Mouse (Mus musculus) midbrain, embryonic 11.5 days (tissue): ENCODE measurements around the gene 5330417C22Rik. TPM values are rescaled to one million over a fixed set of nuclear protein-coding genes. Genes with fewer than 3 reads are reported as not detected.

Experiments
- ATAC-seq: fragments of 200-750 bp; cut with Nextera tagmentation; 2 replicates; pipeline ENCODE4 v1.8.0; 2017; ENCODE audit warnings: moderate TSS enrichment, moderate library complexity; ENCODE audit not compliant: low FRiP score
- DNase-seq: peaks from one replicate; pipeline ENCODE4 v3.0.0; 2015; ENCODE audit warnings: low spot score; ENCODE audit errors: missing footprints
- H3K27ac ChIP-seq: fragments of 300-500 bp; sonication (generic); 2 replicates; pipeline ENCODE4 v1.5.1; 2014; ENCODE audit warnings: low read depth, low read length
- H3K27me3 ChIP-seq: fragments of 300-500 bp; sonication (generic); 2 replicates; pipeline ENCODE4 v1.6.1; 2014; ENCODE audit warnings: mild to moderate bottlenecking, low read length, moderate library complexity, mixed read lengths; ENCODE audit not compliant: control insufficient read depth, insufficient read depth
- H3K36me3 ChIP-seq: fragments of 300-500 bp; sonication (generic); 2 replicates; pipeline ENCODE4 v1.6.1; 2014; ENCODE audit warnings: mild to moderate bottlenecking, low read length, moderate library complexity, mixed read lengths; ENCODE audit not compliant: control insufficient read depth, insufficient read depth
- H3K4me1 ChIP-seq: fragments of 300-500 bp; sonication (generic); 2 replicates; pipeline ENCODE4 v1.6.1; 2014; ENCODE audit warnings: low read length; ENCODE audit not compliant: control insufficient read depth, insufficient read depth
- H3K4me2 ChIP-seq: fragments of 300-500 bp; sonication (generic); 2 replicates; pipeline ENCODE4 v1.6.1; 2014; ENCODE audit warnings: mild to moderate bottlenecking, moderate library complexity
- H3K4me3 ChIP-seq: fragments of 300-500 bp; sonication (generic); 2 replicates; pipeline ENCODE4 v1.5.1; 2014; ENCODE audit warnings: low read depth, low read length
- H3K9ac ChIP-seq: fragments of 300-500 bp; sonication (generic); 2 replicates; pipeline ENCODE4 v1.6.1; 2014; ENCODE audit warnings: low read length
- H3K9me3 ChIP-seq: fragments of 300-500 bp; sonication (generic); 2 replicates; pipeline ENCODE4 v1.6.1; 2016; ENCODE audit warnings: low read length; ENCODE audit not compliant: control insufficient read depth
- WGBS: fragments of 180-500 bp; shearing (Covaris S2); extraction: QIAGEN DNeasy Blood & Tissue Kit; methylation state at CpG from one replicate; pipeline ENCODE4 v1.1.7; 2014; 5-methylcytosine and 5-hydroxymethylcytosine counted together
- polyA plus RNA-seq: library from polyadenylated mRNA; unstranded; fragments of >200 nt; fragmentation: Nextera tagmentation; extraction: Ambion mirVana; gene quantifications from 2 replicates; pipeline ENCODE4 v1.2.1, GENCODE M21; 2014

5330417C22Rik gene
- polyA plus RNA-seq, 1 experiment from 2014 or later = 2.7 TPM

GRCm38 (mm10) chr3:108535896-108536516 lies 330 bp downstream of the 5330417C22Rik start:
- Histone ChIP-seq H3K4me1 (peaks cover 5% of the 10 kb centered on the region; the same call in 1 of the 2 replicates), H3K9ac (0 out of 2 replicates have a peak overlapping the region, but pooled peaks have one; percentile 7), H3K4me2 (peak overlapping the region; percentile 96), H3K27me3 (peaks cover 8% of the 10 kb centered on the region), H3K27ac (no peak overlapping the region), H3K4me3 (peak overlapping the region; percentile 40), H3K36me3 (no peaks in the 10 kb centered on the region), H3K9me3 (no peaks in the 10 kb centered on the region)
- DNase-seq (no peak), ATAC-seq (no peak; the same call in 1 of the 2 replicates)
- 4% methylated on average over 15 of the region's 15 CpGs for WGBS

- no peak for ATAC-seq
- no peak for DNase-seq
- WGBS = 92% methylated on average over 6 of the region's 6 CpGs
- Histone ChIP-seq H3K9ac (no peak within 1 kb of the TSS), H3K4me1 (peaks cover 5% of the 10 kb centered on the region; the same call in 1 of the 2 replicates), H3K4me3 (no peak within 1 kb of the TSS), H3K36me3 (no peaks in the 10 kb centered on the region), H3K9me3 (no peaks in the 10 kb centered on the region), H3K27ac (no peak within 1 kb of the TSS), H3K27me3 (peaks cover 8% of the 10 kb centered on the region), H3K4me2 (no peak within 1 kb of the TSS)
These were observed 2.4 kb downstream of the 5330417C22Rik start, which contains the start of gene 1700013F07Rik for GRCm38 (mm10) chr3:108533951-108534350. 1700013F07Rik (plus strand) TSS chr3:108534150.

GRCm38 (mm10) chr3:108533114-108533885 lies 3.0 kb downstream of the 5330417C22Rik start:
- WGBS = 84% methylated on average over 9 of the region's 9 CpGs
- peak; percentile 73 for DNase-seq
- Histone ChIP-seq H3K4me3 (no peak overlapping the region), H3K4me1 (peaks cover 5% of the 10 kb centered on the region; the same call in 1 of the 2 replicates), H3K36me3 (no peaks in the 10 kb centered on the region), H3K9ac (no peak overlapping the region), H3K9me3 (no peaks in the 10 kb centered on the region), H3K4me2 (no peak overlapping the region), H3K27me3 (peaks cover 8% of the 10 kb centered on the region), H3K27ac (no peak overlapping the region)
- ATAC-seq = no peak

GRCm38 (mm10) chr3:108528489-108528888 lies 7.8 kb downstream of the 5330417C22Rik start:
- Histone ChIP-seq H3K36me3 (no peaks in the 10 kb centered on the region), H3K27ac (no peak overlapping the region), H3K9me3 (no peaks in the 10 kb centered on the region), H3K9ac (no peak overlapping the region), H3K4me1 (no peaks in the 10 kb centered on the region), H3K4me2 (no peak overlapping the region), H3K27me3 (no peaks in the 10 kb centered on the region), H3K4me3 (no peak overlapping the region)
- no peak for ATAC-seq
- WGBS = 90% methylated on average over 8 of the region's 8 CpGs
- DNase-seq = no peak

- no peaks in the 10 kb centered on the region for H3K4me1 ChIP-seq
- H3K27ac ChIP-seq = no peak overlapping the region
- WGBS = 93% methylated on average over 4 of the region's 4 CpGs
- no peaks in the 10 kb centered on the region for H3K27me3 ChIP-seq
- DNase-seq (peak; percentile 69), ATAC-seq (no peak)
- H3K36me3 ChIP-seq = no peaks in the 10 kb centered on the region
- no peak overlapping the region for H3K4me3 ChIP-seq
- no peaks in the 10 kb centered on the region for H3K9me3 ChIP-seq
- H3K9ac ChIP-seq = no peak overlapping the region
- H3K4me2 ChIP-seq = no peak overlapping the region
These were observed 12.9 kb downstream of the 5330417C22Rik start for GRCm38 (mm10) chr3:108523415-108523814.

- Histone ChIP-seq H3K27me3 (no peaks in the 10 kb centered on the region), H3K36me3 (no peaks in the 10 kb centered on the region), H3K4me1 (no peaks in the 10 kb centered on the region), H3K4me3 (no peak overlapping the region), H3K9ac (no peak overlapping the region), H3K4me2 (no peak overlapping the region), H3K9me3 (no peaks in the 10 kb centered on the region), H3K27ac (no peak overlapping the region)
- 62% methylated on average over 4 of the region's 4 CpGs for WGBS
- DNase-seq (peak; percentile 72), ATAC-seq (no peak)
These were observed 18.1 kb downstream of the 5330417C22Rik start for GRCm38 (mm10) chr3:108518276-108518675.

GRCm38 (mm10) chr3:108513465-108513864 lies 22.9 kb downstream of the 5330417C22Rik start:
- no peak overlapping the region for H3K4me2 ChIP-seq
- no peak overlapping the region for H3K4me3 ChIP-seq
- DNase-seq (peak; percentile 47), ATAC-seq (no peak)
- H3K9me3 ChIP-seq = no peaks in the 10 kb centered on the region
- no peaks in the 10 kb centered on the region for H3K36me3 ChIP-seq
- 53% methylated on average over 3 of the region's 3 CpGs for WGBS
- H3K27ac ChIP-seq = no peak overlapping the region
- no peak overlapping the region for H3K9ac ChIP-seq
- H3K4me1 ChIP-seq = peaks cover 5% of the 10 kb centered on the region
- no peaks in the 10 kb centered on the region for H3K27me3 ChIP-seq

- H3K36me3 ChIP-seq = no peaks in the 10 kb centered on the region
- no peaks in the 10 kb centered on the region for H3K9me3 ChIP-seq
- no peaks in the 10 kb centered on the region for H3K27me3 ChIP-seq
- DNase-seq (peak; percentile 86), ATAC-seq (peak; percentile 38; the same call in 1 of the 2 replicates)
- 25% methylated on average over 9 of the region's 9 CpGs for WGBS
- H3K27ac ChIP-seq = no peak overlapping the region
- no peak overlapping the region for H3K4me2 ChIP-seq
- peaks cover 5% of the 10 kb centered on the region for H3K4me1 ChIP-seq
- H3K9ac ChIP-seq = no peak overlapping the region
- H3K4me3 ChIP-seq = no peak overlapping the region
These were observed 25.4 kb downstream of the 5330417C22Rik start for GRCm38 (mm10) chr3:108510716-108511483.
